Mouse (Mus musculus): ENCODE measurements around the gene Rnf123. TPM values are rescaled to one million over a fixed set of nuclear protein-coding genes. Genes with fewer than 3 reads are reported as not detected.
A peak's percentile ranks its signal among the peaks of the same experiment; 100 is the strongest.

The Rnf123 gene
- total RNA-seq (2014; rRNA removed) (19.6 and 29.6 TPM in 2 replicates), polyA plus RNA-seq (2012; rRNA removed) (79.8 and 97.5 TPM in 2 replicates)

GRCm38 (mm10) chr9:108082988-108083431 lies at the start of gene Rnf123:
Rnf123 (minus strand) TSS chr9:108083346.
- Histone ChIP-seq H3K4me1 (ENCODE audit: control insufficient read depth, insufficient read depth, low read length) (peaks cover 35% of the 10 kb centered on the region), H3K27me3 (ENCODE audit: control insufficient read depth, insufficient read depth, low read length) (no peaks in the 10 kb centered on the region), H3K36me3 (ENCODE audit: control insufficient read depth, insufficient read depth, low read length) (peaks cover 20% of the 10 kb centered on the region; the same call in 1 of the 2 replicates), H3K4me3 (ENCODE audit: insufficient read depth, low read depth, low read length) (no peak within 1 kb of the TSS), H3K9ac (ENCODE audit: low read depth, low read length) (peak within 1 kb of the TSS; percentile 5; the same call in 1 of the 2 replicates), H3K79me2 (ENCODE audit: control insufficient read depth, insufficient read depth, low read length) (peaks cover 18% of the 10 kb centered on the region; the same call in 1 of the 2 replicates), H3K27ac (replicated peaks; ENCODE audit: insufficient read depth, low read depth, low read length) (0 out of 2 replicates have a peak within 1 kb of the TSS, but pooled peaks have one; percentile 61)
- DNase-seq (ENCODE audit: extremely low read depth, low read depth, low spot score): peak; percentile 9
- 79% methylated on average over 12 of the region's 12 CpGs for WGBS
- TF ChIP-seq POLR2A (IDR thresholded peaks at IDR 0.05; ENCODE audit: extremely low read depth, insufficient read depth, low read length): no peak
- no peak for TF ChIP-seq CTCF (IDR thresholded peaks at IDR 0.05; ENCODE audit: low read depth, low read length)

- 94% methylated on average over 3 of the region's 3 CpGs for WGBS
- Histone ChIP-seq H3K9ac (ENCODE audit: low read depth, low read length) (no peak overlapping the region), H3K4me1 (ENCODE audit: control insufficient read depth, insufficient read depth, low read length) (no peaks in the 10 kb centered on the region), H3K36me3 (ENCODE audit: control insufficient read depth, insufficient read depth, low read length) (no peaks in the 10 kb centered on the region), H3K27ac (replicated peaks; ENCODE audit: insufficient read depth, low read depth, low read length) (no peak overlapping the region), H3K27me3 (ENCODE audit: control insufficient read depth, insufficient read depth, low read length) (no peaks in the 10 kb centered on the region), H3K79me2 (ENCODE audit: control insufficient read depth, insufficient read depth, low read length) (no peaks in the 10 kb centered on the region), H3K4me3 (ENCODE audit: insufficient read depth, low read depth, low read length) (no peak overlapping the region)
- TF ChIP-seq CTCF (IDR thresholded peaks at IDR 0.05; ENCODE audit: low read depth, low read length): no peak
- no peak for TF ChIP-seq POLR2A (IDR thresholded peaks at IDR 0.05; ENCODE audit: extremely low read depth, insufficient read depth, low read length)
- no peak for DNase-seq (ENCODE audit: extremely low read depth, low read depth, low spot score)
Measured at GRCm38 (mm10) chr9:108132373-108132772, 49.2 kb upstream of the Rnf123 start.

GRCm38 (mm10) chr9:108131502-108131901 lies 48.4 kb upstream of the Rnf123 start:
- 91% methylated on average over 5 of the region's 5 CpGs for WGBS
- H3K27me3 ChIP-seq (ENCODE audit: control insufficient read depth, insufficient read depth, low read length): no peaks in the 10 kb centered on the region
- no peak overlapping the region for H3K9ac ChIP-seq (ENCODE audit: low read depth, low read length)
- H3K36me3 ChIP-seq (ENCODE audit: control insufficient read depth, insufficient read depth, low read length): no peaks in the 10 kb centered on the region
- no peaks in the 10 kb centered on the region for H3K4me1 ChIP-seq (ENCODE audit: control insufficient read depth, insufficient read depth, low read length)
- H3K79me2 ChIP-seq (ENCODE audit: control insufficient read depth, insufficient read depth, low read length): no peaks in the 10 kb centered on the region
- no peak for DNase-seq (ENCODE audit: extremely low read depth, low read depth, low spot score)
- TF ChIP-seq POLR2A (IDR thresholded peaks at IDR 0.05; ENCODE audit: extremely low read depth, insufficient read depth, low read length) (no peak), CTCF (IDR thresholded peaks at IDR 0.05; ENCODE audit: low read depth, low read length) (no peak)
- no peak overlapping the region for H3K4me3 ChIP-seq (ENCODE audit: insufficient read depth, low read depth, low read length)
- no peak overlapping the region for H3K27ac ChIP-seq (replicated peaks; ENCODE audit: insufficient read depth, low read depth, low read length)

- no peaks in the 10 kb centered on the region for H3K36me3 ChIP-seq (ENCODE audit: control insufficient read depth, insufficient read depth, low read length)
- H3K9ac ChIP-seq (ENCODE audit: low read depth, low read length): no peak overlapping the region
- no peaks in the 10 kb centered on the region for H3K4me1 ChIP-seq (ENCODE audit: control insufficient read depth, insufficient read depth, low read length)
- no peak for DNase-seq (ENCODE audit: extremely low read depth, low read depth, low spot score)
- no peak overlapping the region for H3K27ac ChIP-seq (replicated peaks; ENCODE audit: insufficient read depth, low read depth, low read length)
- no peaks in the 10 kb centered on the region for H3K27me3 ChIP-seq (ENCODE audit: control insufficient read depth, insufficient read depth, low read length)
- no peak for TF ChIP-seq CTCF (IDR thresholded peaks at IDR 0.05; ENCODE audit: low read depth, low read length)
- TF ChIP-seq POLR2A (IDR thresholded peaks at IDR 0.05; ENCODE audit: extremely low read depth, insufficient read depth, low read length): no peak
- WGBS: 83% methylated on average over 13 of the region's 13 CpGs
- no peak overlapping the region for H3K4me3 ChIP-seq (ENCODE audit: insufficient read depth, low read depth, low read length)
- no peaks in the 10 kb centered on the region for H3K79me2 ChIP-seq (ENCODE audit: control insufficient read depth, insufficient read depth, low read length)
Measured at GRCm38 (mm10) chr9:108129042-108129948, 46.1 kb upstream of the Rnf123 start.

GRCm38 (mm10) chr9:108128248-108128647 lies 45.1 kb upstream of the Rnf123 start:
- no peaks in the 10 kb centered on the region for H3K4me1 ChIP-seq (ENCODE audit: control insufficient read depth, insufficient read depth, low read length)
- no peak overlapping the region for H3K9ac ChIP-seq (ENCODE audit: low read depth, low read length)
- WGBS: 87% methylated on average over 11 of the region's 11 CpGs
- H3K27me3 ChIP-seq (ENCODE audit: control insufficient read depth, insufficient read depth, low read length): no peaks in the 10 kb centered on the region
- H3K4me3 ChIP-seq (ENCODE audit: insufficient read depth, low read depth, low read length): no peak overlapping the region
- DNase-seq (ENCODE audit: extremely low read depth, low read depth, low spot score): no peak
- TF ChIP-seq CTCF (IDR thresholded peaks at IDR 0.05; ENCODE audit: low read depth, low read length): no peak
- no peak for TF ChIP-seq POLR2A (IDR thresholded peaks at IDR 0.05; ENCODE audit: extremely low read depth, insufficient read depth, low read length)
- no peaks in the 10 kb centered on the region for H3K79me2 ChIP-seq (ENCODE audit: control insufficient read depth, insufficient read depth, low read length)
- no peaks in the 10 kb centered on the region for H3K36me3 ChIP-seq (ENCODE audit: control insufficient read depth, insufficient read depth, low read length)
- no peak overlapping the region for H3K27ac ChIP-seq (replicated peaks; ENCODE audit: insufficient read depth, low read depth, low read length)
